Mouse (Mus musculus): ENCODE data around the gene Sned1.

DNA sequence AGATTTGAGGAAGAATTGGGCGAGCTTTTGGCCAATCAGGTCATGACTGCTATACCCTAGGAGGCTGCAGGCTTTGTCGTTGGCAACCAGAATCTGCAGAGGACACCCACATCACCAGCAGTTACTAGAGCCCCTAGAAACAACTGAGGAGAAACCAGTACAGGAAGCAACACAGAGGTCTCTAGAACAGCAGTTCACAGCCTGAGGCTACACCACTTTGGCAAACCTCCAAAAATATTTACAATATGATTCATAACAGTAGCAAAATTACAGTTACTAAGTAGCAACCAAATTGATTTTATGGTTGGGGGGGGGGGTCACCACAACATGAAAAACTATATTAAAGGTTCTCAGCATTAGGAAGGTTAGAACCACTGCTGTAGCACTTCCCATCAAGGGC lies 99.0 kb downstream of the Sned1 start:
- TF ChIP-seq CTCF (IDR thresholded peaks at IDR 0.05; ENCODE audit: low read depth, low read length) (no peak), GATA2 (IDR thresholded peaks at IDR 0.05; ENCODE audit: borderline replicate concordance, low read depth, low read length) (no peak), POLR2AphosphoS5 (IDR thresholded peaks at IDR 0.05; ENCODE audit: insufficient replicate concordance, low read depth, low read length) (no peak), TAL1 (conservative IDR thresholded peaks at IDR 0.05; ENCODE audit: low read depth, low read length) (no peak)
